Mouse (Mus musculus) neural tube, embryonic 15.5 days (tissue): ENCODE measurements around the gene Aldh1a7. TPM values are rescaled to one million over a fixed set of nuclear protein-coding genes. Genes with fewer than 3 reads are reported as not detected.
"Not testable (repeated sequence)": the region's sequence is repeated elsewhere in the genome, so short reads cannot be mapped to it uniquely, and the experiment has no call there.

Experiments
- ATAC-seq: fragments of 200-750 bp; cut with Nextera tagmentation; 2 replicates; pipeline ENCODE4 v1.8.0; 2017; ENCODE audit warnings: mild to moderate bottlenecking, moderate TSS enrichment, moderate library complexity; ENCODE audit not compliant: low FRiP score
- H3K27ac ChIP-seq: fragments of 300-500 bp; sonication (generic); replicated peaks from 2 replicates; pipeline ENCODE4 v1.5.1; 2015; ENCODE audit warnings: mild to moderate bottlenecking, inconsistent platforms
- H3K27me3 ChIP-seq: fragments of 300-500 bp; sonication (generic); replicated peaks from 2 replicates; pipeline ENCODE4 v1.6.1; 2015; ENCODE audit warnings: inconsistent platforms
- H3K36me3 ChIP-seq: fragments of 300-500 bp; sonication (generic); 2 replicates; pipeline ENCODE4 v1.6.1; 2015; ENCODE audit warnings: inconsistent platforms
- H3K4me1 ChIP-seq: fragments of 300-500 bp; sonication (generic); 2 replicates; pipeline ENCODE4 v1.6.1; 2015; ENCODE audit warnings: inconsistent platforms
- H3K4me2 ChIP-seq: fragments of 300-500 bp; sonication (generic); 2 replicates; pipeline ENCODE4 v1.6.1; 2015; ENCODE audit warnings: inconsistent platforms, mild to moderate bottlenecking, moderate library complexity
- H3K4me3 ChIP-seq: fragments of 300-500 bp; sonication (generic); replicated peaks from 2 replicates; pipeline ENCODE4 v1.5.1; 2015; ENCODE audit warnings: mild to moderate bottlenecking, inconsistent platforms
- H3K9ac ChIP-seq: fragments of 300-500 bp; sonication (generic); replicated peaks from 2 replicates; pipeline ENCODE4 v1.6.1; 2015; ENCODE audit warnings: mild to moderate bottlenecking, inconsistent platforms
- H3K9me3 ChIP-seq: fragments of 300-500 bp; sonication (generic); replicated peaks from 2 replicates; pipeline ENCODE4 v1.6.1; 2016; ENCODE audit warnings: inconsistent platforms
- WGBS: fragments of 180-500 bp; shearing (Covaris S2); methylation state at CpG from one replicate; pipeline ENCODE4 v1.1.7; 2015; ENCODE audit warnings: mixed read lengths; 5-methylcytosine and 5-hydroxymethylcytosine counted together
- polyA plus RNA-seq: library from polyadenylated mRNA; unstranded; fragments of >200 nt; fragmentation: Nextera tagmentation; extraction: Ambion mirVana; gene quantifications from 2 replicates; pipeline ENCODE4 v1.2.1, GENCODE M21; 2015

Gene Aldh1a7
- polyA plus RNA-seq, 1 experiment from 2014 or later, result 2.7 TPM

DNA sequence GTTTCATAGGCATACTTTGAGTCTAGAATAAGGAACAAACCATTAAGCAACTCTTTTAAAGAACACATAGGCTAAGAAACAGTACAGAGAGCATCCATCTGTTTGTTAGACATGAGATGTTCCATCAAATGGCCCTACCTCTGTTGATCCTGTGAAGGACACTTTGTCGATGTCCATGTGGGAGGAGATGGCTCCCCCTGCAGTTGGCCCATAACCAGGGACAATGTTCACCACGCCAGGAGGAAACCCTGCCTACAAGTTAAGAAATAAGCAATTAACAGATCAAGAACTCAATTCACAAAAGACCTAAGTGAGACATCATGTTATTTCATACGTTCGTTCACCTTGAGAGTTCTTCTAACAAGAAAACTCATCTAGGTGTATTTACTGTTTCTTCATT, 12.8 kb downstream of the Aldh1a7 start:
- no peaks in the 10 kb centered on the region for H3K27me3 ChIP-seq
- 90% methylated on average over 4 of the region's 4 CpGs for WGBS
- H3K4me3 ChIP-seq, result no peak overlapping the region
- no peak overlapping the region for H3K4me2 ChIP-seq
- H3K4me1 ChIP-seq, result no peaks in the 10 kb centered on the region
- H3K27ac ChIP-seq, result no peak overlapping the region
- ATAC-seq, result no peak
- H3K9me3 ChIP-seq, result no peaks in the 10 kb centered on the region
- H3K36me3 ChIP-seq, result no peaks in the 10 kb centered on the region
- H3K9ac ChIP-seq, result no peak overlapping the region

DNA sequence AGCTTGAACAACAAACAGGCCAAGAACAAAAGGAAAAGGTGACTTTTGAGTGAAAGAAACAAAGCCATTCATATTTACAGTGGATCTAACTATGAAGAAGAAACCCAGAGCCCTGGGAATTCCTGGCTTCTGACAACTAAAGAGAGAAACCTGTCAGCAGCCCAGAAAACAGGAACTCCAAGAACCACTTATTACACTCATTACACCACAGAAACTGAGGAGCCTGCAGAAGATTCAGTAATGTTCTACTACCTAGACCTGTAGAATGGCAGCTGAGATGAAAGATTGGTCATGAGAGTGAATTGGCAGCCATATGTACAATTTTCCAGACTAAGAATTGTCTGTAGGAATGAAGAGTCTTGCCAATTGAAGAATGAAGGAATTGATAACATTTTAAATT, 20.2 kb downstream of the Aldh1a7 start:
- Histone ChIP-seq H3K4me3 (no peak overlapping the region), H3K9me3 (no peaks in the 10 kb centered on the region), H3K36me3 (no peaks in the 10 kb centered on the region), H3K4me1 (no peaks in the 10 kb centered on the region), H3K27me3 (no peaks in the 10 kb centered on the region), H3K27ac (no peak overlapping the region), H3K9ac (no peak overlapping the region), H3K4me2 (no peak overlapping the region)
- no peak for ATAC-seq

DNA sequence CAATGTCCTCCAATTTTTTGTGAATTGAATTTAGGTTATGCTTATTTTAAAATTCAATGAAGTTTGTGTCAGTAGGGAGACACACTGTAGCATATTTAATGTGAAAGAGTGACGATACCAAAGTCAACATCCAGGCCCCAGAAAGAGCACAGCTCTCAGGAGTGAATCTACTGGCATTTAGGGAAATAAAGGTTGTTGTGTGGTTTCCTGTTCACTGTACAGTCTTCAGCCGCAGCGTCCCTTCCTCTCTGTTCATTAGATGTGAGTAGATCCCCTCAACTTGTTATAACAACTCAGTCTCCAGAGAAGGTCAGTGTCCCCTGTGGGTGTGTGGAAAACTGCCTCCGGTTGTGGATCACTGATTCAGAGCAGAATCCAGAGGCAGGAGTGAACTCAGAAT, 20.6 kb downstream of the Aldh1a7 start:
- Histone ChIP-seq H3K27me3 (no peaks in the 10 kb centered on the region), H3K4me3 (no peak overlapping the region), H3K27ac (no peak overlapping the region), H3K9me3 (no peaks in the 10 kb centered on the region), H3K4me1 (no peaks in the 10 kb centered on the region), H3K36me3 (no peaks in the 10 kb centered on the region), H3K4me2 (no peak overlapping the region), H3K9ac (no peak overlapping the region)
- 87% methylated on average over 4 of the region's 4 CpGs for WGBS
- ATAC-seq, result no peak

GRCm38 (mm10) chr19:20702074-20702473, 25.3 kb downstream of the Aldh1a7 start:
- Histone ChIP-seq H3K4me1 (no peaks in the 10 kb centered on the region), H3K36me3 (no peaks in the 10 kb centered on the region), H3K27me3 (no peaks in the 10 kb centered on the region), H3K9me3 (no peaks in the 10 kb centered on the region), H3K4me3 (no peak overlapping the region), H3K4me2 (no peak overlapping the region), H3K27ac (no peak overlapping the region), H3K9ac (no peak overlapping the region)
- WGBS, result 33% methylated on average over 3 of the region's 3 CpGs
- no peak for ATAC-seq

DNA sequence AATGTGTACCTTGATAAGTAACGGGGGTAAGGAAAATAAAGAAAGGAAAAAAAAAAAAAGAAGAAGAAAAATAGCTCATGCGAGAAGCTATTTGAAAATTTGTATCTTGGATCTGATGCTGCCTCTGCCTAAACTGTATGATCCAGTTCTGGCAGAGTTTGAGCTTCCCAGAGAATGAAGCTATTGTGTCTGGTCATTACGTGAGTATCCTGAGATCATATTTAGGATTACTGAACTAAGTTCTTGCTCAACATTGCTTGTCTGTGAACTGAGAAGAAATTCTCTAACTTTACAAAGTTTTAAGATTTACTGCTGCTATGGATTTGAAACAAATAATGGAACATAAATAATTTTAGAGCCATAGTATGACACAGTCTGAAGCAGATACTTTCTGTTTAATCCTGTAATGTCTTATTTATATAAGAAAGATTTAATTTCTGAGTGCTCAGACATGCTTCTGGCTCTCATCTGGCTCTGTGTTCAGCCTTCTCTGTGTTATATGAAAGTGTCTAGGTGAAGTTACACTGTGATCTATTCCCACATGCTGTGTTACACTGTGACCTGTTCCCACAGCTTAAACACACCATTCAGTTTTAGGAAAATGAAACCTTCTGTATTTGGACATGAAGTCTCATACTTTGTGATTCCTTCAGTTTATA, 49.5 kb downstream of the Aldh1a7 start:
- Histone ChIP-seq H3K36me3 (no peaks in the 10 kb centered on the region), H3K27me3 (no peaks in the 10 kb centered on the region), H3K4me1 (no peaks in the 10 kb centered on the region), H3K27ac (no peak overlapping the region), H3K9me3 (no peaks in the 10 kb centered on the region), H3K4me3 (no peak overlapping the region), H3K9ac (no peak overlapping the region), H3K4me2 (no peak overlapping the region)
- 84% methylated on average over 3 of the region's 3 CpGs for WGBS
- ATAC-seq, result no peak

GRCm38 (mm10) chr19:20654141-20654873, 73.1 kb downstream of the Aldh1a7 start:
- Histone ChIP-seq H3K9ac (no peak overlapping the region), H3K27me3 (no peaks in the 10 kb centered on the region), H3K27ac (no peak overlapping the region), H3K4me3 (no peak overlapping the region), H3K4me2 (no peak overlapping the region), H3K9me3 (no peaks in the 10 kb centered on the region), H3K4me1 (no peaks in the 10 kb centered on the region), H3K36me3 (no peaks in the 10 kb centered on the region)
- no peak; the same call in 1 of the 2 replicates for ATAC-seq
- 58% methylated on average over 3 of the region's 3 CpGs for WGBS

DNA sequence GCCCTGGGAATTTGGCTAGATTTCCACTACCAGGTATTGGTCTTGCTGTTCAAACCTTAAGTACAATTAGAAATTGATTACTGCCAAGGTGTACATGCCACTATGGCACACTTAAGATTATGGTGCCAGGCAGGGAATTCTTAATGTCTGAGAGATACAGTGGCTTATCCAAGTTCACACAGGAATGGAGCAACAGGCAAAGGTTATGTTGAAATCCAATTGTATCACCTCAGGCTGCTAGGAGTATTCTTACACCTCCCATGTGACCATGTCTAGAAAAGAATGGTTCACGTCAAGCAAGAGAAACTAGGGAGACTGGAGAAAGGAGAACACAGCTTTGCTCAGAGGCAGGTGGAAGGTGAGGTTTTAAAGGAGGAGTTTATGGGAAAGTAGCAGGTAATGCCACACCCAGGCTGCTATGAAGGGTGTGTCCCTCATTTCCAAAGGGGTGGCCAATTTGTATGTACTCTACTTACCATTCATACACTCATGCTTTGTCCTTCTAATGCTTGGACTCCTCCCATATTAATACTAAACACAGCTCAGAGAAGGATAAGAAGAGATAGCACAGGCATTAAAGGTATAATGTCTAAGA, 74.2 kb downstream of the Aldh1a7 start:
- no peak for ATAC-seq

GRCm38 (mm10) chr19:20650008-20650407, 77.4 kb downstream of the Aldh1a7 start:
- Histone ChIP-seq H3K36me3 (no peaks in the 10 kb centered on the region), H3K4me3 (no peak overlapping the region), H3K27me3 (no peaks in the 10 kb centered on the region), H3K27ac (no peak overlapping the region), H3K9me3 (no peaks in the 10 kb centered on the region), H3K4me1 (no peaks in the 10 kb centered on the region), H3K4me2 (no peak overlapping the region), H3K9ac (no peak overlapping the region)
- ATAC-seq, result no peak
- WGBS, result 18% methylated on average over 2 of the region's 2 CpGs

More for the DNA sequence above, 74.2 kb downstream of the Aldh1a7 start:
- H3K27me3 ChIP-seq, result no peaks in the 10 kb centered on the region
- H3K9ac ChIP-seq, result no peak overlapping the region
- no peaks in the 10 kb centered on the region for H3K9me3 ChIP-seq
- H3K4me1 ChIP-seq, result no peaks in the 10 kb centered on the region
- WGBS, result 84% methylated on average over 1 of the region's 1 CpGs
- no peaks in the 10 kb centered on the region for H3K36me3 ChIP-seq
- no peak overlapping the region for H3K27ac ChIP-seq
- no peak overlapping the region for H3K4me2 ChIP-seq
- H3K4me3 ChIP-seq, result no peak overlapping the region

GRCm38 (mm10) chr19:20647496-20647895, 79.9 kb downstream of the Aldh1a7 start:
- H3K27me3 ChIP-seq, H3K9ac ChIP-seq, H3K4me1 ChIP-seq, ATAC-seq, H3K9me3 ChIP-seq, H3K27ac ChIP-seq, H3K4me3 ChIP-seq, H3K4me2 ChIP-seq, H3K36me3 ChIP-seq: not testable (repeated sequence)

DNA sequence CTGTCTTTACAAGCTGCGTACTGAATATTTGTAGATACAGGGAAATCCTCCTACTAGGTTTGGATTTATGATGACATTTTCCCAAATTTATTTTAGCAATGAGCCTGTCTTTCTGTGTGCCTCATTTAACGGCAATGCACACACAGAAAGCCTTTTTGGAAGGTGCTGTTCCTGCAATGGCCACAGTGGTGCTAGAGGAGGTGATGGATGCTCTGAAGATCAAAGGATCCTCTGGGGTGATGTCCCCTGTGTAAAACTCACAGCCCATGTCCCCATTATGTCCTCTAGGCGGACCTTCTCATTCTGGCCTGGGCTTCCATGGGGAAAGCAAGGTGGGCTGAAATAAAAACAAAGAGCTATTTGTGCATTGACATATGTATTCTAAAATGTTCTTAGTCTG, 83.0 kb downstream of the Aldh1a7 start:
- Histone ChIP-seq H3K9me3 (no peaks in the 10 kb centered on the region), H3K4me1 (no peaks in the 10 kb centered on the region), H3K4me3 (no peak overlapping the region), H3K4me2 (no peak overlapping the region), H3K36me3 (no peaks in the 10 kb centered on the region), H3K9ac (no peak overlapping the region), H3K27ac (no peak overlapping the region), H3K27me3 (no peaks in the 10 kb centered on the region)
- whole genome bisulfite sequencing, result 49% methylated on average over 3 of the region's 3 CpGs
- no peak for ATAC-seq
